Mouse (Mus musculus): ENCODE results near the gene Intu.

The Intu gene

GRCm38 (mm10) chr3:40527976-40528950 is 2.8 kb upstream of the Intu start:
- DNase-seq, result peak in 1 of 2 experiments; percentile 13

- DNase-seq, result peak in 1 of 2 experiments; percentile 41
Measured at GRCm38 (mm10) chr3:40528958-40529357, 2.1 kb upstream of the Intu start.

- no peak for DNase-seq
Measured at GRCm38 (mm10) chr3:40530845-40531244, 241 bp upstream of the Intu start.

- DNase-seq, result no peak
Measured at GRCm38 (mm10) chr3:40532256-40532655, 1.2 kb downstream of the Intu start.

GRCm38 (mm10) chr3:40534141-40534540 is 3.1 kb downstream of the Intu start:
- DNase-seq, result no peak

GRCm38 (mm10) chr3:40540567-40541554 is 9.8 kb downstream of the Intu start:
- peak; percentile 91 to 95 for DNase-seq

GRCm38 (mm10) chr3:40546621-40547020 is 15.5 kb downstream of the Intu start:
- no peak for DNase-seq

- DNase-seq, result no peak
Measured at GRCm38 (mm10) chr3:40652941-40653352, 121.9 kb downstream of the Intu start.

- DNase-seq, result no peak
Measured at GRCm38 (mm10) chr3:40653582-40653981, 122.5 kb downstream of the Intu start.

GRCm38 (mm10) chr3:40654028-40654427 is 122.9 kb downstream of the Intu start:
- no peak for DNase-seq

- no peak for DNase-seq
Measured at GRCm38 (mm10) chr3:40655571-40655970, 124.5 kb downstream of the Intu start.

GRCm38 (mm10) chr3:40656339-40656738 is 125.3 kb downstream of the Intu start:
- DNase-seq, result no peak

- no peak for DNase-seq
Measured at GRCm38 (mm10) chr3:40660231-40660630, 129.1 kb downstream of the Intu start.

- DNase-seq, result no peak
Measured at GRCm38 (mm10) chr3:40666109-40666508, 135.0 kb downstream of the Intu start.

- no peak for DNase-seq
Measured at GRCm38 (mm10) chr3:40666861-40667719, 136.0 kb downstream of the Intu start.

- no peak for DNase-seq
Measured at GRCm38 (mm10) chr3:40668889-40669288, 137.8 kb downstream of the Intu start.

GRCm38 (mm10) chr3:40669395-40669794 is 138.3 kb downstream of the Intu start:
- no peak for DNase-seq

- DNase-seq, result no peak
Measured at GRCm38 (mm10) chr3:40673515-40673914, 142.4 kb downstream of the Intu start.

- no peak for DNase-seq
Measured at GRCm38 (mm10) chr3:40674873-40675405, 143.9 kb downstream of the Intu start.

GRCm38 (mm10) chr3:40678856-40679255 is 147.8 kb downstream of the Intu start:
- no peak for DNase-seq

- peak in 1 of 2 experiments; percentile 9 for DNase-seq
Measured at GRCm38 (mm10) chr3:40682404-40682803, 151.3 kb downstream of the Intu start.

GRCm38 (mm10) chr3:40683171-40683570 is 152.1 kb downstream of the Intu start:
- no peak for DNase-seq

All from kidney, postnatal 36 days (tissue).